Mouse (Mus musculus) heart, embryonic 14.5 days (tissue): ENCODE results near the gene Znrf3. TPM values are rescaled to one million over a fixed set of nuclear protein-coding genes. Genes with fewer than 3 reads are reported as not detected.
A peak's percentile ranks its signal among the peaks of the same experiment; 100 is the strongest.

ENCODE experiments used
- ATAC-seq: fragments of 200-750 bp; cut with Nextera tagmentation; 2 replicates; pipeline ENCODE4 v1.8.0; 2017; ENCODE audit warnings: low read depth, moderate TSS enrichment; ENCODE audit not compliant: insufficient number of reproducible peaks, insufficient read depth, low FRiP score
- H3K27ac ChIP-seq, 2 experiments: fragments of 200-500 bp in 1 of 2; fragments of 300-500 bp in 1 of 2; sonication (generic) in 1 of 2; replicated peaks in 1 of 2; 2 replicates each; pipeline ENCODE4 v1.5.1; 2012 to 2014; ENCODE audit warnings: low read depth in 2 of 2, low read length in 2 of 2, control low read depth in 1 of 2, mild to moderate bottlenecking in 1 of 2, mixed read lengths in 1 of 2; ENCODE audit not compliant: control insufficient read depth in 1 of 2, insufficient read depth in 1 of 2
- H3K27me3 ChIP-seq: fragments of 300-500 bp; sonication (generic); 2 replicates; pipeline ENCODE4 v1.6.1; 2014; ENCODE audit warnings: mild to moderate bottlenecking, low read length, control low read depth; ENCODE audit not compliant: control insufficient read depth, insufficient read depth
- H3K36me3 ChIP-seq: fragments of 300-500 bp; sonication (generic); 2 replicates; pipeline ENCODE4 v1.6.1; 2014; ENCODE audit warnings: mild to moderate bottlenecking, control low read depth, low read length, mixed read lengths; ENCODE audit not compliant: control insufficient read depth, insufficient read depth
- H3K4me1 ChIP-seq, 2 experiments: fragments of 200-500 bp in 1 of 2; fragments of 300-500 bp in 1 of 2; sonication (generic) in 1 of 2; 2 replicates each; pipeline ENCODE4 v1.6.1; 2012 to 2014; ENCODE audit warnings: low read length in 2 of 2, control low read depth in 1 of 2, mixed read lengths in 1 of 2; ENCODE audit not compliant: control insufficient read depth in 2 of 2, insufficient read depth in 2 of 2
- H3K4me2 ChIP-seq: fragments of 300-500 bp; sonication (generic); 2 replicates; pipeline ENCODE4 v1.6.1; 2014; ENCODE audit warnings: mild to moderate bottlenecking, low read length
- H3K4me3 ChIP-seq, 2 experiments: fragments of 200-500 bp in 1 of 2; fragments of 300-500 bp in 1 of 2; sonication (generic) in 1 of 2; 2 replicates each; pipeline ENCODE4 v1.5.1; 2012 to 2014; ENCODE audit warnings: low read length in 2 of 2, mild to moderate bottlenecking in 2 of 2, control low read depth in 1 of 2, low read depth in 1 of 2, moderate library complexity in 1 of 2; ENCODE audit not compliant: control insufficient read depth in 1 of 2, insufficient read depth in 1 of 2
- H3K9ac ChIP-seq: fragments of 300-500 bp; sonication (generic); 2 replicates; pipeline ENCODE4 v1.6.1; 2014; ENCODE audit warnings: mild to moderate bottlenecking, low read length
- H3K9me3 ChIP-seq: fragments of 300-500 bp; sonication (generic); 2 replicates; pipeline ENCODE4 v1.6.1; 2016; ENCODE audit warnings: low read length, control low read depth; ENCODE audit not compliant: control insufficient read depth
- WGBS: fragments of 180-500 bp; shearing (Covaris S2); extraction: QIAGEN DNeasy Blood & Tissue Kit; methylation state at CpG from one replicate; pipeline ENCODE4 v1.1.7; 2014; 5-methylcytosine and 5-hydroxymethylcytosine counted together
- polyA plus RNA-seq: library from polyadenylated mRNA; unstranded; fragments of >200 nt; fragmentation: Nextera tagmentation; extraction: Ambion mirVana; gene quantifications from 2 replicates; pipeline ENCODE4 v1.2.1, GENCODE M21; 2014

Znrf3 gene
- polyA plus RNA-seq, 1 experiment from 2014 or later = 7.5 TPM

GRCm38 (mm10) chr11:5451923-5452322 is 7.3 kb upstream of the Znrf3 start:
- Histone ChIP-seq H3K9me3 (no peaks in the 10 kb centered on the region), H3K27ac (no peak overlapping the region), H3K4me2 (no peak overlapping the region), H3K9ac (no peak overlapping the region), H3K36me3 (no peaks in the 10 kb centered on the region), H3K27me3 (no peaks in the 10 kb centered on the region), H3K4me3 (no peak overlapping the region), H3K4me1 (no peaks in the 10 kb centered on the region)
- no peak for ATAC-seq
- 73% methylated on average over 6 of the region's 6 CpGs for WGBS

- Histone ChIP-seq H3K27me3 (no peaks in the 10 kb centered on the region), H3K36me3 (no peaks in the 10 kb centered on the region), H3K4me1 (no peaks in the 10 kb centered on the region), H3K9ac (no peak overlapping the region), H3K4me3 (no peak overlapping the region), H3K9me3 (no peaks in the 10 kb centered on the region), H3K4me2 (no peak overlapping the region), H3K27ac (no peak overlapping the region)
- 66% methylated on average over 4 of the region's 4 CpGs for WGBS
- ATAC-seq = no peak
Observed at GRCm38 (mm10) chr11:5451341-5451740, 6.7 kb upstream of the Znrf3 start.

- Histone ChIP-seq H3K4me3 (no peak overlapping the region), H3K9ac (no peak overlapping the region), H3K27me3 (no peaks in the 10 kb centered on the region), H3K9me3 (no peaks in the 10 kb centered on the region), H3K36me3 (no peaks in the 10 kb centered on the region), H3K4me1 (no peaks in the 10 kb centered on the region), H3K4me2 (no peak overlapping the region), H3K27ac (no peak overlapping the region)
- 84% methylated on average over 4 of the region's 4 CpGs for WGBS
- no peak for ATAC-seq
Observed at GRCm38 (mm10) chr11:5450701-5451100, 6.1 kb upstream of the Znrf3 start.

DNA sequence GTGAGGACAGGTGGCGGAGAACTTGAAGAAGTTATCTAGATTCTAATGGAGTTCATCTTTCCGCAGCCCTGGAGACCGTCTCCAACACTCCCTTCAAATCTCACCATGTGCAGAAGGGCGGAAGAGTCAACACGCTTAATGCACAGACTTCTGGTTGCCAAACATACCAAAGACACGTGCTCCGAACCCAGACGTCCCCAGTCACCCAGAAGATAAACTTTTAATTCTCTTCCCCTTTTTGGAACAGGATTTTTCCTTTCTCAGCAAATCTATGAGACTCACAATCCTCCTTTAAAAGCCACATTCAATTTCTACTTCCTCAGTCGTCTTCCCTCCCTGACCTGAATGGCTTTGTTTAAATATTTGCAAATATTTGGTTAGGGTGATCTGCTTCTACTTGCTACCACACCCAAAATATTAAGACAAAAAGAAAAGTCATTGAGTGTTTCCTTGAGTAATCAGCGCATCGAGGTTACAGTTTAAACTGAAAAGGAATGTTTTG is 856 bp upstream of the Znrf3 start:
- 23% methylated on average over 11 of the region's 11 CpGs for WGBS
- Histone ChIP-seq H3K4me3 (peak overlapping the region; percentile 53 to 87), H3K36me3 (no peaks in the 10 kb centered on the region), H3K27me3 (no peaks in the 10 kb centered on the region), H3K9ac (peak overlapping the region; percentile 65), H3K9me3 (no peaks in the 10 kb centered on the region), H3K27ac (peak overlapping the region in 1 of 2 experiments; percentile 31; a peak in 1 of 4 replicates), H3K4me1 (peaks cover 8 to 18% of the 10 kb centered on the region in 2 experiments), H3K4me2 (peak overlapping the region; percentile 94)
- 0 out of 2 replicates have a peak, but pooled peaks have one; percentile 1 for ATAC-seq

- Histone ChIP-seq H3K27ac (peak overlapping the region; percentile 60 to 85; a peak in 3 of 4 replicates), H3K36me3 (no peaks in the 10 kb centered on the region), H3K4me1 (peaks cover 9 to 18% of the 10 kb centered on the region in 2 experiments), H3K4me3 (peak overlapping the region; percentile 87 to 91), H3K9ac (peak overlapping the region; percentile 90), H3K9me3 (no peaks in the 10 kb centered on the region), H3K27me3 (no peaks in the 10 kb centered on the region), H3K4me2 (peak overlapping the region; percentile 94)
- peak; percentile 68 for ATAC-seq
- WGBS = under 1% methylated on average over 48 of the region's 57 CpGs
Observed at GRCm38 (mm10) chr11:5444234-5444598, 431 bp downstream of the Znrf3 start.

DNA sequence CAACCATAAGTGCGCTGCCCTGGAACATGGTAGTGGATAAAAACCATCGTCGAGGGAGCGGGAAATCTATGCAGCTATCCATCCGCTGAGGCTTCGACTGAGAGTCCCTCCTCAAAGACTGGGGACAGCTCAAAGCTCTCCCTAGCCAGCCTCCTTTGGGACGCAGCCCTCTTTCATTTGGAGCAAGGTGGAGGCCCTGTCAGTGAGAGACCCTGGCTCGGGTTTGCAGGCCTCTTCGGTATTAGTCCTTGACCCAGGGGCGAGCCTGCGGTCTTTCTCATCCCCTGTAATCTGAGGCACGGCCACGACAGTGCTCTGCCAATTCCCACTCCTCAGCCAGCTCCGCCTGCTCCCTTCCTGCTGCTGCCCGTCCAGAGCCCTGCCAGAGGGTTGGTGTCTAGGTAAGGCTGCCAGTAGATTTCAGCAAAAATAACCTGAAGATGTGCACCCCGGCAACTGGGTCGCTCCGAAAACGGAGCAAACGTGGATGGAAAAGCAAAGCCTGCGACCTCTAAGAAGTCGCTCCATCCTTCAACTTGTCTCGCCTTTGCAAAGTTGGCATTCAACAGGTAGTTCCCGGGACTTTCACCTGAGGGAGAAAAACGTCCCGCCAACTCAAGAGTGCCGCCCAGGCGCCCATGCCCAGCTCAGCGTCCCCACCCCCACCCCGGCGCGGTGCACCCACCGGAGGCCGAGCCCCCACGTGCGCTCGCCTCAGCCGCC is 975 bp downstream of the Znrf3 start:
- Histone ChIP-seq H3K4me3 (peak overlapping the region; percentile 87 to 91), H3K27me3 (no peaks in the 10 kb centered on the region), H3K9ac (peak overlapping the region; percentile 90), H3K4me2 (peak overlapping the region; percentile 94), H3K36me3 (no peaks in the 10 kb centered on the region), H3K4me1 (peaks cover 9 to 18% of the 10 kb centered on the region in 2 experiments), H3K27ac (peak overlapping the region in 1 of 2 experiments; percentile 85; a peak in 2 of 4 replicates), H3K9me3 (no peaks in the 10 kb centered on the region)
- 1% methylated on average over 38 of the region's 38 CpGs for WGBS
- ATAC-seq = no peak

DNA sequence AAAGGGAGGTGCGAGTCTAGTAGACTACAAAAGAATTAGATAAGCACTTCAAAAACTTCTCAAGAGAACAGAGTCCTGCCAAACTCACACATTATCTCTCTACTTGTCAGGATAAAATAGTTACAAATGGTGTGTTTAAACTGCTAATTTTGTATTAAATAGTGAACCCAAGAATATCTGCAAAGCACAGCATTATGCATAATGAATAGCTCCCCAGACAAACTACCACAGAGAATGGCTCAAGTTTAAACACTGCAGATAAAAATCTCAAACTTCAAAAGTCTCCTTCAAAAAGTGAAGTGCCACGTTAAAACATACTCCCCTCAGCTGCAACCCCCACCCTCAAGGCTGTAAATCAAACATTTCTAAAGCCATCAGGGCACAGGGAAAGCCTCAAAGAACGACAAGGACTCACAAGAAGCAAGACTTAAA is 2.0 kb downstream of the Znrf3 start:
- Histone ChIP-seq H3K9me3 (no peaks in the 10 kb centered on the region), H3K4me3 (peak overlapping the region in 1 of 2 experiments; percentile 87; a peak in 2 of 4 replicates), H3K27ac (no peak overlapping the region), H3K4me1 (peaks cover 9 to 24% of the 10 kb centered on the region in 2 experiments), H3K9ac (peak overlapping the region; percentile 90), H3K36me3 (no peaks in the 10 kb centered on the region), H3K27me3 (no peaks in the 10 kb centered on the region), H3K4me2 (peak overlapping the region; percentile 94)
- 35% methylated on average over 3 of the region's 3 CpGs for WGBS
- no peak for ATAC-seq
